Mouse (Mus musculus) spleen, postnatal 4 days (tissue): Measurements from ENCODE around the gene Mogs.
A peak's percentile ranks its signal among the peaks of the same experiment; 100 is the strongest.

Source experiments
- DNase-seq, 2 experiments: peaks; one replicate each; pipeline ENCODE4 v3.0.0; 2022; ENCODE audit warnings: low spot score in 2 of 2

The Mogs gene

GRCm38 (mm10) chr6:83121863-83122710, 6.8 kb downstream of the Mogs start:
- DNase-seq, result peak in 1 of 2 experiments; percentile 86

GRCm38 (mm10) chr6:83122961-83123360, 7.7 kb downstream of the Mogs start:
- DNase-seq, result no peak

- DNase-seq, result peak; percentile 89 to 92
Measured at GRCm38 (mm10) chr6:83124851-83125312, 9.6 kb downstream of the Mogs start.

- no peak for DNase-seq
Measured at GRCm38 (mm10) chr6:83125331-83125730, 10.0 kb downstream of the Mogs start, which contains the start of gene Ino80b. TSS of gene Ino80b (minus strand) at chr6:83125431.

- no peak for DNase-seq
Measured at GRCm38 (mm10) chr6:83127419-83127818, 12.1 kb downstream of the Mogs start.

GRCm38 (mm10) chr6:83131469-83132034, 16.3 kb downstream of the Mogs start:
- no peak for DNase-seq

- no peak for DNase-seq
Measured at GRCm38 (mm10) chr6:83132176-83132919, 17.1 kb downstream of the Mogs start.

GRCm38 (mm10) chr6:83134226-83134625, 18.9 kb downstream of the Mogs start:
- DNase-seq, result no peak

- DNase-seq, result no peak
Measured at GRCm38 (mm10) chr6:83134951-83135513, 19.7 kb downstream of the Mogs start, which contains the start of gene Rtkn. TSS of gene Rtkn (plus strand) at chr6:83135463.

GRCm38 (mm10) chr6:83135571-83136161, 20.4 kb downstream of the Mogs start:
- peak in 1 of 2 experiments; percentile 68 for DNase-seq

GRCm38 (mm10) chr6:83136291-83136880, 21.1 kb downstream of the Mogs start:
- no peak for DNase-seq

- peak in 1 of 2 experiments; percentile 71 for DNase-seq
Measured at GRCm38 (mm10) chr6:83136881-83137575, 21.7 kb downstream of the Mogs start.

- peak in 1 of 2 experiments; percentile 72 for DNase-seq
Measured at GRCm38 (mm10) chr6:83137576-83137950, 22.3 kb downstream of the Mogs start.

GRCm38 (mm10) chr6:83138056-83138455, 22.8 kb downstream of the Mogs start:
- DNase-seq, result no peak

GRCm38 (mm10) chr6:83140044-83140443, 24.7 kb downstream of the Mogs start:
- DNase-seq, result no peak

GRCm38 (mm10) chr6:83141636-83142035, 26.3 kb downstream of the Mogs start:
- DNase-seq, result no peak

GRCm38 (mm10) chr6:83142211-83142731, 27.0 kb downstream of the Mogs start:
- DNase-seq, result no peak

GRCm38 (mm10) chr6:83142886-83143285, 27.6 kb downstream of the Mogs start:
- DNase-seq, result no peak

- DNase-seq, result no peak
Measured at GRCm38 (mm10) chr6:83145209-83145608, 29.9 kb downstream of the Mogs start.

- no peak for DNase-seq
Measured at GRCm38 (mm10) chr6:83145805-83146204, 30.5 kb downstream of the Mogs start.
